Mouse (Mus musculus) myocyte (in vitro differentiated cells): ENCODE measurements around the gene Plxnb1. TPM values are rescaled to one million over a fixed set of nuclear protein-coding genes. Genes with fewer than 3 reads are reported as not detected.

ENCODE experiments used
- H3K27me3 ChIP-seq: one replicate; pipeline ENCODE4 v1.6.1; 2011; ENCODE audit not compliant: control insufficient read depth, insufficient read depth, insufficient read length
- H3K36me3 ChIP-seq: one replicate; pipeline ENCODE4 v1.6.1; 2011; ENCODE audit not compliant: control insufficient read depth, insufficient read depth
- H3K4me2 ChIP-seq: one replicate; pipeline ENCODE4 v1.6.1; 2011; ENCODE audit warnings: low read depth, control low read depth
- H3K4me3 ChIP-seq: one replicate; pipeline ENCODE4 v1.5.1; 2011; ENCODE audit warnings: mild to moderate bottlenecking, control low read depth, moderate library complexity
- H3K79me2 ChIP-seq: one replicate; pipeline ENCODE4 v1.6.1; 2011; ENCODE audit not compliant: control insufficient read depth, insufficient read depth
- H3ac ChIP-seq: one replicate; pipeline ENCODE4 v1.6.1; 2011; ENCODE audit not compliant: control insufficient read depth, insufficient read length
- CEBPB ChIP-seq: IDR thresholded peaks from 2 replicates; pipeline ENCODE4 v1.6.1; 2011; ENCODE audit warnings: mild to moderate bottlenecking, moderate library complexity; ENCODE audit not compliant: poor library complexity, insufficient read depth, severe bottlenecking
- E2F4 ChIP-seq: IDR thresholded peaks from one replicate; pipeline ENCODE4 v1.6.1; 2011; ENCODE audit warnings: mild to moderate bottlenecking, control low read depth, moderate library complexity; ENCODE audit not compliant: insufficient read depth
- MAX ChIP-seq: IDR thresholded peaks from one replicate; pipeline ENCODE4 v1.6.1; 2011; ENCODE audit warnings: low read depth, mild to moderate bottlenecking, control low read depth
- MYOD1 ChIP-seq, 3 experiments: IDR thresholded peaks; one replicate each; pipeline ENCODE4 v1.6.1; 2011; ENCODE audit warnings: control low read depth in 2 of 3, low read depth in 2 of 3, mild to moderate bottlenecking in 2 of 3, moderate library complexity in 1 of 3; ENCODE audit not compliant: insufficient read length in 2 of 3, control insufficient read depth in 1 of 3
- MYOG ChIP-seq, 3 experiments: IDR thresholded peaks; one replicate each; pipeline ENCODE4 v1.6.1; 2011; ENCODE audit warnings: control low read depth in 2 of 3, low read depth in 2 of 3, mild to moderate bottlenecking in 2 of 3; ENCODE audit not compliant: insufficient read length in 2 of 3, control insufficient read depth in 1 of 3, insufficient read depth in 1 of 3
- POLR2A ChIP-seq: IDR thresholded peaks from one replicate; pipeline ENCODE4 v1.6.1; 2011; ENCODE audit warnings: low read depth, mild to moderate bottlenecking, control low read depth, moderate library complexity; ENCODE audit not compliant: insufficient read length
- POLR2AphosphoS2 ChIP-seq: IDR thresholded peaks from one replicate; pipeline ENCODE4 v1.6.1; 2011; ENCODE audit warnings: low read depth, control low read depth; ENCODE audit not compliant: insufficient read length
- REST ChIP-seq: IDR thresholded peaks from one replicate; pipeline ENCODE4 v1.6.1; 2011; ENCODE audit warnings: mild to moderate bottlenecking, control low read depth, moderate library complexity; ENCODE audit not compliant: insufficient read depth, insufficient read length
- SRF ChIP-seq: IDR thresholded peaks from one replicate; pipeline ENCODE4 v1.6.1; 2011; ENCODE audit warnings: low read depth; ENCODE audit not compliant: control insufficient read depth, insufficient read length
- TCF12 ChIP-seq: IDR thresholded peaks from one replicate; pipeline ENCODE4 v1.6.1; 2011; ENCODE audit warnings: mild to moderate bottlenecking, control low read depth; ENCODE audit not compliant: poor library complexity, insufficient read depth, severe bottlenecking
- TCF3 ChIP-seq: IDR thresholded peaks from one replicate; pipeline ENCODE4 v1.6.1; 2011; ENCODE audit warnings: low read depth, control low read depth; ENCODE audit not compliant: insufficient read length
- USF1 ChIP-seq: IDR thresholded peaks from one replicate; pipeline ENCODE4 v1.6.1; 2011; ENCODE audit warnings: low read depth, mild to moderate bottlenecking, control low read depth, moderate library complexity
- polyA plus RNA-seq: library from polyadenylated mRNA; unstranded; fragments of >200 nt; fragmentation: generic; extraction: Trizol; gene quantifications from one replicate; pipeline ENCODE4 v1.2.1, GENCODE M21; 2012; ENCODE audit warnings: missing spikeins

Gene Plxnb1
- polyA plus RNA-seq, 1 experiment = 6.1 TPM

DNA sequence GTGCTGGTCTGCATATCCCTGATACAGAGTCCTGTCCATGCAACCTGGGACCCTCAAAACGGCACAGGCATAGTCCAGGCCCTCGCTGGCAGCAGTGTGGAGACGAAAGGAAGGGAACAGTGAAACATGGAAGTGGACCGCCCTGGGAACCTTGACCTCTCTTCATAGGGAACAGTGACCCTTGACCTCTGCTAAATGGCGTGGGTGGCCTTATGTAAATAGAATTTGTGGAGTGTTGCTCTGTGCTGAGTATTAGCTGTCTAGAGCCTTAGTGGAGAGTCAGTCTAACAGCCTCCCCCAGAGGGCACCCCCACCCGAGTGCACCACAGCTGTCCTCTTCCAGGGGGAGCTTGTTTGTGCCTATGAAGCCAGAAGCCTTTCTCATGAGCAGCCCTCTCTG lies 2.4 kb upstream of the Plxnb1 start:
- H3K36me3 ChIP-seq = no peaks in the 10 kb centered on the region
- no peak overlapping the region for H3ac ChIP-seq
- no peak overlapping the region for H3K4me3 ChIP-seq
- no peak overlapping the region for H3K4me2 ChIP-seq
- H3K27me3 ChIP-seq = no peaks in the 10 kb centered on the region
- no peaks in the 10 kb centered on the region for H3K79me2 ChIP-seq
- TF ChIP-seq MYOD1 (IDR thresholded peaks at IDR 0.05; ENCODE audit: control insufficient read depth in 1 of 3, insufficient read length in 2 of 3, low read depth in 2 of 3) = no peak

- TF ChIP-seq POLR2AphosphoS2 (no peak), CEBPB (no peak), TCF12 (no peak), MYOD1 (IDR thresholded peaks at IDR 0.05; ENCODE audit: control insufficient read depth in 1 of 3, insufficient read length in 2 of 3, low read depth in 2 of 3) (no peak), POLR2A (no peak), E2F4 (no peak), REST (no peak), SRF (no peak), USF1 (no peak), MYOG (IDR thresholded peaks at IDR 0.05; ENCODE audit: control insufficient read depth in 1 of 3, insufficient read depth in 1 of 3, insufficient read length in 2 of 3, low read depth in 2 of 3) (no peak), TCF3 (no peak), MAX (no peak)
- Histone ChIP-seq H3K27me3 (no peaks in the 10 kb centered on the region), H3K79me2 (no peaks in the 10 kb centered on the region), H3K36me3 (no peaks in the 10 kb centered on the region), H3ac (no peak overlapping the region), H3K4me3 (peak overlapping the region; percentile 37), H3K4me2 (no peak overlapping the region)
Measured at GRCm38 (mm10) chr9:109093786-109094552, 1.2 kb upstream of the Plxnb1 start.

- Histone ChIP-seq H3K27me3 (no peaks in the 10 kb centered on the region), H3K4me3 (peak overlapping the region; percentile 37), H3K79me2 (no peaks in the 10 kb centered on the region), H3ac (peak overlapping the region; percentile 89), H3K36me3 (no peaks in the 10 kb centered on the region), H3K4me2 (peak overlapping the region; percentile 80)
- no peak for TF ChIP-seq MYOG (IDR thresholded peaks at IDR 0.05; ENCODE audit: control insufficient read depth in 1 of 3, insufficient read depth in 1 of 3, insufficient read length in 2 of 3, low read depth in 2 of 3)
- TF ChIP-seq MYOD1 (IDR thresholded peaks at IDR 0.05; ENCODE audit: control insufficient read depth in 1 of 3, insufficient read length in 2 of 3, low read depth in 2 of 3) = no peak
- no peak for TF ChIP-seq TCF12
Measured at GRCm38 (mm10) chr9:109094553-109095136, 544 bp upstream of the Plxnb1 start.

DNA sequence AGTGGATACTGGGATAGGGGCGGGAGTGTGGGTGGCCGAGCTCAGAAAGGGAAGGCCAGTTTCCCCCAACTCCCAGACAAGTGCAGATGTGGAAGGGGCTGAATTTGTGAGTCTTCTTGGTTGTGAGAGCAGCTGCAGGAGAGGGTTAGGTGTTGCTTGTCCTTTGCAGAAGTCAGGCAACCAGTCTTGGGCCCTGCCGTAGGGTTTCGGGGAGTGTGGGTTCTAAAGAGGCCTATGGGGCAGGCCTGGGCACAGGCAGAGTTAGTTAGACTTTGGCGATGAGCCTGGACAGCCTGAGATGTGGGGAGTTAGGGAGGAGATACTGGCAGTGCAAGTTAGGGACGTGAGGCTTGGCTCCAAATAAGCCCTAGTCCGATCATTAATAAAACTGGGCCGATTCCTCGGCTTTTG lies 1.1 kb downstream of the Plxnb1 start:
- Histone ChIP-seq H3K79me2 (no peaks in the 10 kb centered on the region), H3ac (peak overlapping the region; percentile 89), H3K4me3 (peak overlapping the region; percentile 37), H3K27me3 (no peaks in the 10 kb centered on the region), H3K36me3 (no peaks in the 10 kb centered on the region), H3K4me2 (peak overlapping the region; percentile 71)
- TF ChIP-seq TCF3 (no peak), TCF12 (no peak), POLR2A (no peak), E2F4 (no peak), MYOG (IDR thresholded peaks at IDR 0.05; ENCODE audit: control insufficient read depth in 1 of 3, insufficient read depth in 1 of 3, insufficient read length in 2 of 3, low read depth in 2 of 3) (no peak), POLR2AphosphoS2 (no peak), CEBPB (no peak), MYOD1 (IDR thresholded peaks at IDR 0.05; ENCODE audit: control insufficient read depth in 1 of 3, insufficient read length in 2 of 3, low read depth in 2 of 3) (no peak), REST (no peak), USF1 (no peak), SRF (no peak), MAX (no peak)

DNA sequence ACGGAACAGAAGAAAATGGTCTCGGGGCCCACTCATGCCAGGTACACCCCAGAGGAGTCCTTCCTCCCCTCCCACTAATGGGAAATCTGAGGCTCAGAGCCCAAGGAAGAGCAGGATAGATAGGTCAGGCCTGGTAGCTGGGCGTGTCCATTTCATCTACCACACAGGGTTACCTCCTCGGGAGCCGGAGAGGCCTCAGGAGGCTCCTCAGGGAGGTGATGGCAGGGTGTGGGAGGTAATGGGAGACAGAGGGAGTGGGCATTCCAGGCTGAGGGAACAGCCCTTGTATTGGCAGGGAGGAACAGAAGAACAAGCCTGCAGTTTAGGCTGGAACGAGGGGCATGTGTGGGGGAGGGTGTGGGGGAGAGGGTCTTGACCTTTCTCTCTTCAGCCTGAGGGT lies 1.7 kb downstream of the Plxnb1 start:
- Histone ChIP-seq H3K79me2 (no peaks in the 10 kb centered on the region), H3K4me3 (peak overlapping the region; percentile 37), H3K36me3 (no peaks in the 10 kb centered on the region), H3K27me3 (no peaks in the 10 kb centered on the region), H3ac (no peak overlapping the region), H3K4me2 (peak overlapping the region; percentile 71)
- no peak for TF ChIP-seq E2F4
- no peak for TF ChIP-seq TCF12
- no peak for TF ChIP-seq MYOD1 (IDR thresholded peaks at IDR 0.05; ENCODE audit: control insufficient read depth in 1 of 3, insufficient read length in 2 of 3, low read depth in 2 of 3)
